Mouse (Mus musculus) MEL (cell line): ENCODE data around the gene Cp. TPM values are rescaled to one million over a fixed set of nuclear protein-coding genes. Genes with fewer than 3 reads are reported as not detected.

Experiments used
- DNase-seq: peaks from one replicate; pipeline ENCODE4 v3.0.0; 2011; ENCODE audit warnings: low read depth, low spot score
- H3K27ac ChIP-seq: 2 replicates; pipeline ENCODE4 v1.5.1; 2012; ENCODE audit warnings: low read depth, mild to moderate bottlenecking, control low read depth, low read length, moderate library complexity; ENCODE audit not compliant: control insufficient read depth
- H3K27me3 ChIP-seq, 2 experiments: fragments of 150-350 bp in 1 of 2; sonication (generic) in 1 of 2; 2 replicates each; pipeline ENCODE4 v1.6.1; 2012; ENCODE audit warnings: low read length in 2 of 2, mild to moderate bottlenecking in 2 of 2, improper control_type of control experiment in 1 of 2, moderate library complexity in 1 of 2; ENCODE audit not compliant: insufficient read depth in 2 of 2, control insufficient read depth in 1 of 2
- H3K36me3 ChIP-seq, 2 experiments: 2 replicates each; pipeline ENCODE4 v1.6.1; 2012 to 2014; ENCODE audit warnings: low read length in 2 of 2, improper control_type of control experiment in 1 of 2, inconsistent platforms in 1 of 2, mild to moderate bottlenecking in 1 of 2; ENCODE audit not compliant: insufficient read depth in 2 of 2, control insufficient read depth in 1 of 2
- H3K4me1 ChIP-seq, 2 experiments: fragments of 150-350 bp in 1 of 2; sonication (generic) in 1 of 2; 2 replicates each; pipeline ENCODE4 v1.6.1; 2012; ENCODE audit warnings: low read length in 2 of 2, improper control_type of control experiment in 1 of 2, mild to moderate bottlenecking in 1 of 2; ENCODE audit not compliant: insufficient read depth in 2 of 2, control insufficient read depth in 1 of 2
- H3K4me3 ChIP-seq, 2 experiments: fragments of 150-350 bp in 1 of 2; sonication (generic) in 1 of 2; 2 replicates each; pipeline ENCODE4 v1.5.1; 2012; ENCODE audit warnings: low read depth in 2 of 2, low read length in 2 of 2, mild to moderate bottlenecking in 2 of 2, moderate library complexity in 2 of 2, control low read depth in 1 of 2, improper control_type of control experiment in 1 of 2; ENCODE audit not compliant: control insufficient read depth in 1 of 2, insufficient read depth in 1 of 2
- H3K79me2 ChIP-seq: 2 replicates; pipeline ENCODE4 v1.6.1; 2012; ENCODE audit warnings: mild to moderate bottlenecking, low read length, moderate library complexity; ENCODE audit not compliant: control insufficient read depth, poor library complexity, insufficient read depth
- H3K9ac ChIP-seq: 2 replicates; pipeline ENCODE4 v1.6.1; 2012; ENCODE audit warnings: low read depth, mild to moderate bottlenecking, control low read depth, low read length, moderate library complexity; ENCODE audit not compliant: control insufficient read depth, poor library complexity, severe bottlenecking
- H3K9me3 ChIP-seq: fragments of 150-350 bp; sonication (generic); replicated peaks from 2 replicates; pipeline ENCODE4 v1.6.1; 2012; ENCODE audit warnings: mild to moderate bottlenecking, low read length, improper control_type of control experiment, moderate library complexity; ENCODE audit not compliant: insufficient read depth
- CTCF ChIP-seq, 3 experiments: IDR thresholded peaks in 2 of 3; conservative IDR thresholded peaks in 1 of 3; 2 replicates each; pipeline ENCODE4 v1.5.1; 2011 to 2012; ENCODE audit warnings: low read length in 3 of 3, low read depth in 2 of 3, mild to moderate bottlenecking in 2 of 3, improper control_type of control experiment in 1 of 3, inconsistent platforms in 1 of 3, mixed read lengths in 1 of 3, moderate library complexity in 1 of 3; ENCODE audit not compliant: control insufficient read depth in 1 of 3, insufficient read depth in 1 of 3, poor library complexity in 1 of 3, severe bottlenecking in 1 of 3
- EP300 ChIP-seq, 2 experiments: IDR thresholded peaks; 2 replicates each; pipeline ENCODE4 v1.6.1; 2011; ENCODE audit warnings: improper control_type of control experiment in 2 of 2, low read length in 2 of 2, low read depth in 1 of 2, mild to moderate bottlenecking in 1 of 2
- MEF2A ChIP-seq: IDR thresholded peaks from 2 replicates; pipeline ENCODE4 v1.6.1; 2014; ENCODE audit warnings: low read depth, mild to moderate bottlenecking, inconsistent platforms, low read length, improper control_type of control experiment; ENCODE audit not compliant: poor library complexity, insufficient replicate concordance, severe bottlenecking; ENCODE audit errors: extremely low read depth
- MYB ChIP-seq: IDR thresholded peaks from 2 replicates; pipeline ENCODE4 v1.6.1; 2011; ENCODE audit warnings: mild to moderate bottlenecking, low read depth, low read length, improper control_type of control experiment
- POLR2AphosphoS5 ChIP-seq: IDR thresholded peaks from 2 replicates; pipeline ENCODE4 v1.6.1; 2012; ENCODE audit warnings: low read depth, borderline replicate concordance, mild to moderate bottlenecking, inconsistent platforms, low read length, moderate library complexity, mixed read lengths
- RAD21 ChIP-seq: IDR thresholded peaks from 2 replicates; pipeline ENCODE4 v1.6.1; 2011; ENCODE audit warnings: mild to moderate bottlenecking, low read depth, low read length, improper control_type of control experiment
- RCOR1 ChIP-seq: IDR thresholded peaks from 2 replicates; pipeline ENCODE4 v1.6.1; 2012; ENCODE audit warnings: low read depth, mild to moderate bottlenecking, inconsistent platforms, low read length, improper control_type of control experiment
- SIN3A ChIP-seq: IDR thresholded peaks from 2 replicates; pipeline ENCODE4 v1.6.1; 2012; ENCODE audit warnings: low read length, improper control_type of control experiment, inconsistent platforms
- SMC3 ChIP-seq: IDR thresholded peaks from 2 replicates; pipeline ENCODE4 v1.6.1; 2011; ENCODE audit warnings: low read depth, low read length, improper control_type of control experiment
- USF1 ChIP-seq: IDR thresholded peaks from 2 replicates; pipeline ENCODE4 v1.6.1; 2014; ENCODE audit warnings: low read depth, mild to moderate bottlenecking, inconsistent platforms, low read length, improper control_type of control experiment, moderate library complexity
- ZC3H11A ChIP-seq: IDR thresholded peaks from 2 replicates; pipeline ENCODE4 v1.6.1; 2012; ENCODE audit warnings: low read depth, mild to moderate bottlenecking, inconsistent platforms, low read length, improper control_type of control experiment
- ZNF384 ChIP-seq: IDR thresholded peaks from 2 replicates; pipeline ENCODE4 v1.6.1; 2012; ENCODE audit warnings: low read depth, mild to moderate bottlenecking, inconsistent platforms, low read length, improper control_type of control experiment
- polyA plus RNA-seq, 2 experiments: library from polyadenylated mRNA; stranded (reverse) in 1 of 2; unstranded in 1 of 2; fragments of >175 nt in 1 of 2; fragments of >200 nt in 1 of 2; gene quantifications; 2 replicates each; pipeline versions ENCODE4 v1.2.1 to v1.2.4; 2012; ENCODE audit warnings: low replicate concordance in 2 of 2, low read depth in 1 of 2; ENCODE audit not compliant: insufficient read length in 2 of 2, insufficient read depth in 1 of 2, missing spikeins in 1 of 2
- total RNA-seq: library from RNA; depleted of rRNA; stranded (reverse); fragments of 300-350 nt; gene quantifications from 2 replicates; pipeline ENCODE4 v1.2.3, GENCODE M21; 2012

The Cp gene
- total and polyA plus RNA-seq, 3 experiments = 0.04 TPM; not detected in 2

DNA sequence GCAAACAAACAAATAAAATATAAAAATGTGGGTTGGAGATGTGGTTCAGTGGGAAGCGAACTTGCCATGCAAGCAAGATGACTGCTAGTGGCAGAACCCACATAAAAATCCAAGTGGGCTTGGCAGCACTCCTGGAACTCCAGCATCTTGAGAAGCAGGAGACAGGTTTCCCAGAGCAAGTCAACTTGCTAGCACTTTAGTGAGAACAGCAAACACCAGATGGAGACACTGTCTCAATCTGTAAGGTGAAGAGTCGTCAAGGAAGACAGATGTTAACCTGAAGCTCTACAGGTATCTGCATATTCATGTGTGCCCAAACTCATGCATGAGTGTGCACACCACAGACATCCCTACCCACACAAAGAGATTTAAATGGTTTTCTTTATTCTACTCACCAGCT is 42.7 kb downstream of the Cp start:
- no peak for TF ChIP-seq RAD21
- TF ChIP-seq POLR2AphosphoS5 = no peak
- no peak for TF ChIP-seq ZC3H11A
- TF ChIP-seq MYB = no peak
- DNase-seq = no peak
- Histone ChIP-seq H3K9me3 (no peaks in the 10 kb centered on the region), H3K27me3 (no peaks in the 10 kb centered on the region), H3K4me1 (no peaks in the 10 kb centered on the region), H3K9ac (no peak overlapping the region), H3K27ac (no peak overlapping the region), H3K4me3 (no peak overlapping the region), H3K79me2 (no peaks in the 10 kb centered on the region), H3K36me3 (peaks cover 0 to 4% of the 10 kb centered on the region in 2 experiments; a peak in 2 of 4 replicates)

DNA sequence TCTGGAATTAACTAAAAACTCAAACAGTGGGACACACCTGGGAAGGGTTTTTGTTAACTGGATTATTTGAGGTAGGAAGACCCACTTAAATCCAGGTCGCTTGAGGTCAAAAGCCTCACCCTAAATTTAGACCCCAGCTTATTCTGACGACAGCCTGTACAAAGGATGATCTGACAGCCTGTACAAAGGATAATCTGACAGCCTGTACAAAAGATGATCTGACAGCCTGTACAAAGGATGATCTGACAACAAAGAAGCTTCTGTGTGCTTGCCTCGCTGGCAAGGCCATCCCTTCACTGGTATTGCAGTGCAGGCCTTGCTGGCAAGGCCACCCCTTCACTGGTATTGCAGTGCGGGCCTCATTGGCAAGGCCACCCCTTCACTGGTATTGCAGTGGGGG is 44.0 kb downstream of the Cp start:
- H3K9ac ChIP-seq = no peak overlapping the region
- H3K79me2 ChIP-seq = no peaks in the 10 kb centered on the region
- H3K27me3 ChIP-seq = no peaks in the 10 kb centered on the region
- no peak for TF ChIP-seq ZNF384
- no peak for TF ChIP-seq EP300 (IDR thresholded peaks at IDR 0.05; ENCODE audit: low read depth in 1 of 2, low read length in 2 of 2)
- TF ChIP-seq USF1 = no peak
- TF ChIP-seq MEF2A = no peak
- no peak for TF ChIP-seq SIN3A
- H3K9me3 ChIP-seq = no peaks in the 10 kb centered on the region
- H3K4me3 ChIP-seq = no peak overlapping the region
- peaks cover 0 to 4% of the 10 kb centered on the region in 2 experiments; a peak in 2 of 4 replicates for H3K36me3 ChIP-seq
- H3K27ac ChIP-seq = no peak overlapping the region
- H3K4me1 ChIP-seq = no peaks in the 10 kb centered on the region
- no peak for DNase-seq

DNA sequence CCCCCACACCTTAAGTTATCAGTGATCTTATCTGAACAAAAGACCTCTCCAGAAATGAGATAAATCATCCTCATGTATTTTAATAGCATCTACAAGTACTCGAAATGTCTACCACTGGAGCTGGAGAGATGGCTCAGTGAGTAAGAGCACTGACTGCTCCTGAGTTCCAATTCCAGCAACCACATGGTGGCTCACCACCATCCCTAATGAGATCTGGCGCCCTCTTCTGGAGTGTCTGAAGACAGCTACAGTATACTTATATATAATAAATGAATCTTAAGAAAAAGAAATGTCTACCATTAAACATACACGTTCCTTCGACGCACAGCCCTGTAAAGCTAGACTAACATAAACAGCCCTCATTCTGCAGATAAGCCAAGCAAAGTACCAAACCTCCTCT is 45.9 kb downstream of the Cp start:
- H3K27ac ChIP-seq = no peak overlapping the region
- H3K27me3 ChIP-seq = no peaks in the 10 kb centered on the region
- DNase-seq = peak; percentile 26
- no peaks in the 10 kb centered on the region for H3K79me2 ChIP-seq
- H3K4me1 ChIP-seq = no peaks in the 10 kb centered on the region
- no peaks in the 10 kb centered on the region for H3K9me3 ChIP-seq
- H3K4me3 ChIP-seq = no peak overlapping the region
- H3K9ac ChIP-seq = no peak overlapping the region
- H3K36me3 ChIP-seq = peaks cover 0 to 3% of the 10 kb centered on the region in 2 experiments; a peak in 2 of 4 replicates
- TF ChIP-seq CTCF (IDR thresholded peaks at IDR 0.05 in 2 of 3, conservative IDR thresholded peaks at IDR 0.05 in 1 of 3; ENCODE audit: control insufficient read depth in 1 of 3, insufficient read depth in 1 of 3, low read depth in 2 of 3, low read length in 3 of 3, poor library complexity in 1 of 3, severe bottlenecking in 1 of 3) = peak; percentile 14 to 49 (median 29); a peak in 3 of 6 replicates
- TF ChIP-seq ZC3H11A = 0 out of 2 replicates have a peak, but pooled peaks have one; percentile 5
- no peak for TF ChIP-seq RCOR1
- TF ChIP-seq SMC3 = peak; percentile 41
- no peak; the same call in 1 of the 2 replicates for TF ChIP-seq RAD21
